Mouse (Mus musculus) liver, embryonic 16.5 days (tissue): Measurements from ENCODE around the gene Zwint. TPM values are rescaled to one million over a fixed set of nuclear protein-coding genes. Genes with fewer than 3 reads are reported as not detected.
A peak's percentile ranks its signal among the peaks of the same experiment; 100 is the strongest.

Source experiments
- ATAC-seq: fragments of 200-750 bp; cut with Nextera tagmentation; 2 replicates; pipeline ENCODE4 v1.8.0; 2017; ENCODE audit warnings: low read depth, mild to moderate bottlenecking, moderate number of reproducible peaks, moderate library complexity
- H3K27ac ChIP-seq: fragments of 300-500 bp; sonication (generic); 2 replicates; pipeline ENCODE4 v1.5.1; 2014; ENCODE audit warnings: mild to moderate bottlenecking, low read length
- H3K27me3 ChIP-seq: fragments of 300-500 bp; sonication (generic); 2 replicates; pipeline ENCODE4 v1.6.1; 2014; ENCODE audit warnings: low read depth, low read length, mixed read lengths; ENCODE audit not compliant: control insufficient read depth, insufficient read depth
- H3K36me3 ChIP-seq: fragments of 300-500 bp; sonication (generic); 2 replicates; pipeline ENCODE4 v1.6.1; 2014; ENCODE audit warnings: mild to moderate bottlenecking; ENCODE audit not compliant: control insufficient read depth, insufficient read depth
- H3K4me1 ChIP-seq: fragments of 300-500 bp; sonication (generic); 2 replicates; pipeline ENCODE4 v1.6.1; 2014; ENCODE audit warnings: low read depth, low read length, mixed read lengths; ENCODE audit not compliant: control insufficient read depth
- H3K4me2 ChIP-seq: fragments of 300-500 bp; sonication (generic); 2 replicates; pipeline ENCODE4 v1.6.1; 2014; ENCODE audit warnings: low read depth, low read length, mixed read lengths
- H3K4me3 ChIP-seq: fragments of 300-500 bp; sonication (generic); 2 replicates; pipeline ENCODE4 v1.5.1; 2014; ENCODE audit warnings: low read depth, mild to moderate bottlenecking, low read length
- H3K9ac ChIP-seq: fragments of 300-500 bp; sonication (generic); 2 replicates; pipeline ENCODE4 v1.6.1; 2014; ENCODE audit warnings: low read depth, low read length
- H3K9me3 ChIP-seq: fragments of 300-500 bp; sonication (generic); replicated peaks from 2 replicates; pipeline ENCODE4 v1.6.1; 2016; ENCODE audit warnings: low read length; ENCODE audit not compliant: control insufficient read depth
- WGBS: fragments of 180-500 bp; shearing (Covaris S2); extraction: QIAGEN DNeasy Blood & Tissue Kit; methylation state at CpG from one replicate; pipeline ENCODE4 v1.1.7; 2014; ENCODE audit not compliant: insufficient replicate concordance; 5-methylcytosine and 5-hydroxymethylcytosine counted together
- polyA plus RNA-seq: library from polyadenylated mRNA; unstranded; fragments of >200 nt; fragmentation: Nextera tagmentation; extraction: Ambion mirVana; gene quantifications from 2 replicates; pipeline ENCODE4 v1.2.1, GENCODE M21; 2015

Zwint gene
- 129 and 141 TPM in 2 replicates for polyA plus RNA-seq

- H3K9me3 ChIP-seq: no peaks in the 10 kb centered on the region
- peak within 1 kb of the TSS; percentile 97 for H3K27ac ChIP-seq
- 3% methylated on average over 36 of the region's 36 CpGs for WGBS
- peak within 1 kb of the TSS; percentile 85 for H3K9ac ChIP-seq
- peaks cover 27% of the 10 kb centered on the region for H3K36me3 ChIP-seq
- H3K4me3 ChIP-seq: peak within 1 kb of the TSS; percentile 83
- peaks cover 12% of the 10 kb centered on the region for H3K4me1 ChIP-seq
- H3K27me3 ChIP-seq: no peaks in the 10 kb centered on the region
- peak within 1 kb of the TSS; percentile 84 for H3K4me2 ChIP-seq
- ATAC-seq: peak; percentile 96
These were observed at the start of gene Zwint for GRCm38 (mm10) chr10:72654270-72655016. Zwint (plus strand) TSS chr10:72654845.

DNA sequence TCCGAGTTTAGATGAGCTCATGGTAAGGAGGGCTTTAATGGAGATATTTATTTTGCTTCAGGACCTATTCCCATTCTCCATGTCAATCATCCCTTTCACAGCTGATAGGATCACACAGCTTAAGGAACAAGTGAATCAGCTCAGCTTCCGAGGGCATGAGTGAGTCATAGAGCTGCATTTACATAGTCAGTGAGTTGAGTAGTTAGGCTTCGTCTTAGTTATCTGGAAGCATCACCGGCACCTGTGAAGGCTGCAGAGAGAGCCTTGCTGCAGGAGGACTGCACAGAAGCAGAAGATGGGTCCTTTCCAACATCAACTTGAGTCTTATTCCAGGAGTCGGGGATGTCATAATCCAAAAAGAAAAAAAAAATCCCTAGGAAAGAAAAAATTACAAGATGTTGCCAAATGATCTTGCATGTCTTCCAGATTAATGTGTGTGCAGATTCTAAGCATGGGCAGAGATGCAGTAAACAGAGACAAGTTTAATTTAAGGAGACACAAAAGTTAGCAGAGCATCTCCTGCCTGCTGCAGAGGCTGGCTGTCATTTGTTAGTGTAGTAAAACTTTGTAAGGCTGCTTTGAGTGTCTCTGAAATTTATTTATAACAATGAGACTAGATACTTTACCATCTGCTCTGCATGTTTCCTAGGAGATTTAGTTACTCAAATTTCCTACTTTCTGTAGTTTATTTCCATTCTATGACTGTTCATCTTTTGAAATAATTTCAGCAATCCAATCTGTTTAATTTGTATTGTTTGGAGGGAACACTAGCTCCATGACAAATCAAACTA, 41.3 kb upstream of the Zwint start:
- WGBS: 55% methylated on average over 5 of the region's 5 CpGs
- H3K27me3 ChIP-seq: no peaks in the 10 kb centered on the region
- H3K36me3 ChIP-seq: no peaks in the 10 kb centered on the region
- no peak overlapping the region for H3K4me2 ChIP-seq
- no peaks in the 10 kb centered on the region for H3K9me3 ChIP-seq
- ATAC-seq: no peak
- H3K27ac ChIP-seq: no peak overlapping the region
- H3K4me3 ChIP-seq: no peak overlapping the region
- no peaks in the 10 kb centered on the region for H3K4me1 ChIP-seq
- H3K9ac ChIP-seq: no peak overlapping the region

DNA sequence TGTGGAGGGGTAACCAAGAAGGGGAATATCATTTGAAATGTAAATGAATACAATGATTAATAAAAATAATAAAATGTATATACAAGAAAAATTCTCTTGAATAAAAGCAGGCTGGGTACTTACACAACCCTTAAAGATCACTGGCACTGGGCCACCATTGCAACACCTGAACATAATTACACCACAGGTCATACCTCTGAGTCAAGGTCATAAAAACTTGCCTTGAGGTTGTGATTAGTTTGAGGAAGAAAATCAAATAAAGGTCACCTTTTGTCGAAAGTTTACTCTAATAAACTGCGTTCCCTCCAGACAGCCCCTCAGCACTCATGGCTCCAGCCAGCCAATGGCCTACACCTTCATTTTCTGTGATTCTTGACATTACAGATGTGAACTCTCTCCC, 38.5 kb upstream of the Zwint start:
- H3K4me2 ChIP-seq: no peak overlapping the region
- H3K4me1 ChIP-seq: no peaks in the 10 kb centered on the region
- ATAC-seq: no peak
- H3K27ac ChIP-seq: no peak overlapping the region
- WGBS: 70% methylated on average over 2 of the region's 2 CpGs
- H3K27me3 ChIP-seq: no peaks in the 10 kb centered on the region
- no peak overlapping the region for H3K4me3 ChIP-seq
- H3K36me3 ChIP-seq: no peaks in the 10 kb centered on the region
- no peak overlapping the region for H3K9ac ChIP-seq
- no peaks in the 10 kb centered on the region for H3K9me3 ChIP-seq

- Histone ChIP-seq H3K36me3 (no peaks in the 10 kb centered on the region), H3K4me3 (no peak overlapping the region), H3K27me3 (no peaks in the 10 kb centered on the region), H3K4me2 (no peak overlapping the region), H3K27ac (no peak overlapping the region), H3K4me1 (no peaks in the 10 kb centered on the region), H3K9ac (no peak overlapping the region), H3K9me3 (no peaks in the 10 kb centered on the region)
- ATAC-seq: no peak
- 22% methylated on average over 2 of the region's 2 CpGs for WGBS
These were observed 34.1 kb upstream of the Zwint start for GRCm38 (mm10) chr10:72620527-72620926.

DNA sequence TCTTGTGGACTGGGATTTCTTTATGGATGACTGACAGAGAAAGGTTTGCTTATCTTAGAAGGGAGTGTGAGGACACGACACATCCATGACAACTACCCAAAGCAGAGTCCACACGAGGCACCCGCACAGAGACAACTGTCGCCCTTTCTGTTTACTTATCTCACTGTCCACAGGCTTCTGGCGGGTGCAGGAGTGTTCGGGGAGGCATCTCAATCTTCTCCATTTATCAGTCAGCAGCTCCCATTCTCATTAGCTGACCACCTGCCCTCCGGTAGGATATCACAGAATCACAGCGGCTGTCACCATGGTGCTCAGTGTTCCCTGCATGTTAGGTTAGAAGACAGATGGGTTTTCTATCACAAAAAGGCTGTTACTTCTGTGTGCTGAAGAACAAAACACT, 31.1 kb upstream of the Zwint start:
- ATAC-seq: peak; percentile 43
- Histone ChIP-seq H3K36me3 (no peaks in the 10 kb centered on the region), H3K4me2 (no peak overlapping the region), H3K4me1 (no peaks in the 10 kb centered on the region), H3K4me3 (no peak overlapping the region), H3K9me3 (no peaks in the 10 kb centered on the region), H3K27me3 (no peaks in the 10 kb centered on the region), H3K27ac (no peak overlapping the region), H3K9ac (no peak overlapping the region)
- WGBS: 18% methylated on average over 8 of the region's 8 CpGs

DNA sequence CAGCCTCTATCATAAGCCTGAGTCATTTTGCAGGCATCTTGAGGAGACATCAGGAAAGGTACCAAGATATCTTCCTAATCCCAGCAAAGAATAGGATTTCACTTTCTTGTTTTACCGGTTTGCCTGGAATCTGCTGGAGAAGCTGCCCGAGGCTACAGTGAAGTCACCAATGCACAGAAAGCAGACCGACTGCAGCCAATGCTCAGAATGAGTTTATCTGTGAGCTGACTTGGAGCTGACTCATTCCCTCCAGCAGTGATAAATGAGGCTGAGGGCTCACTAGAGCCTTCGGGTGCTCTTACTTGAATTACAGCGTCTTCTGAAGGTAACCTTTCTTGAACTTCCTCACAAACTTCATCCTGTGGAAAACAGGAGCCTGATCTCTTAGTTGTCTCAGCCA, 20.5 kb upstream of the Zwint start:
- no peak overlapping the region for H3K4me2 ChIP-seq
- ATAC-seq: no peak
- H3K36me3 ChIP-seq: no peaks in the 10 kb centered on the region
- H3K4me1 ChIP-seq: no peaks in the 10 kb centered on the region
- 36% methylated on average over 5 of the region's 5 CpGs for WGBS
- H3K9me3 ChIP-seq: no peaks in the 10 kb centered on the region
- H3K9ac ChIP-seq: no peak overlapping the region
- no peak overlapping the region for H3K27ac ChIP-seq
- no peaks in the 10 kb centered on the region for H3K27me3 ChIP-seq
- no peak overlapping the region for H3K4me3 ChIP-seq

DNA sequence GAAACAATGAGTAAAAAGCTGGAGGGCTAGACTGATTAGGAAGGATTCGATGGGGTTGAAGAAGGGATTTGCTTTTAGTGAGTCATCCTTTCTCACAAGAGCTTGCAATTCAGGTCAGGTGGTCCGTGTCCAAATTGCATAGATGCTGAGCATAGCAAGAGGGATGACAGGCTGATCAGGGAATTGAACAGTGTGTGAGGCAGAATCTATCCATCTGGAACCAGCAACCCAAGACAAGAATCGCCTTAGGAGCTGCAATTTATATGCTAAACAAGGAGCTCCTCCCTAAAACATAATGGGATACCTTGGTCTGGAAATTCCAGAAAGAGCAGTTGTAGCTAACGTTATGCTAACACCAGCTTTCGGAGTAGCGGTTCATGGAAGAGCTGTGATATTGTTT, 3.8 kb upstream of the Zwint start:
- Histone ChIP-seq H3K4me3 (no peak overlapping the region), H3K4me1 (peaks cover 9% of the 10 kb centered on the region), H3K4me2 (no peak overlapping the region), H3K36me3 (no peaks in the 10 kb centered on the region), H3K9me3 (no peaks in the 10 kb centered on the region), H3K27me3 (no peaks in the 10 kb centered on the region), H3K9ac (no peak overlapping the region), H3K27ac (no peak overlapping the region)
- 62% methylated on average over 6 of the region's 6 CpGs for WGBS
- ATAC-seq: no peak

DNA sequence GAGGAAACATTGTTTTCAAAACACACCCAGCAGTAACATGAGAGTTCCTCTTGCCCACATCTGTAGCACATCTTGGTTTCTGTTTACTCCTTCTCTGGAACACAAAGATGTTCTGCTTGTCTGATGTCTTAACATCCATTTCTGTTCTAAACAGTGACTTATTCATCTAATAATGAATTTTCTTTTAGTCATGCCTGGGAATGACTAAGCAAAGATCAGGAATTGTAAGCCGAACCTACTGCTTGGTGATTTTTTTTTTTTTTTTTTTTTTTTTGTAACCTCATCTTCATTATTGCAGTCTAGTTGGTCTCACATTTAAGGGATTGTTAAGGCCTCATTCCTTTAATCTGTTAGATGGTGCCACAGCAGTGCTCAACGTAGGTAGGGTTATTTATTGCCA, 848 bp upstream of the Zwint start:
- no peak for ATAC-seq
- Histone ChIP-seq H3K4me2 (peak overlapping the region; percentile 74), H3K9me3 (no peaks in the 10 kb centered on the region), H3K27me3 (no peaks in the 10 kb centered on the region), H3K4me1 (peaks cover 12% of the 10 kb centered on the region), H3K27ac (peak overlapping the region; percentile 83), H3K9ac (peak overlapping the region; percentile 16), H3K4me3 (peak overlapping the region; percentile 43), H3K36me3 (peaks cover 22% of the 10 kb centered on the region)
- WGBS: 30% methylated on average over 2 of the region's 2 CpGs

DNA sequence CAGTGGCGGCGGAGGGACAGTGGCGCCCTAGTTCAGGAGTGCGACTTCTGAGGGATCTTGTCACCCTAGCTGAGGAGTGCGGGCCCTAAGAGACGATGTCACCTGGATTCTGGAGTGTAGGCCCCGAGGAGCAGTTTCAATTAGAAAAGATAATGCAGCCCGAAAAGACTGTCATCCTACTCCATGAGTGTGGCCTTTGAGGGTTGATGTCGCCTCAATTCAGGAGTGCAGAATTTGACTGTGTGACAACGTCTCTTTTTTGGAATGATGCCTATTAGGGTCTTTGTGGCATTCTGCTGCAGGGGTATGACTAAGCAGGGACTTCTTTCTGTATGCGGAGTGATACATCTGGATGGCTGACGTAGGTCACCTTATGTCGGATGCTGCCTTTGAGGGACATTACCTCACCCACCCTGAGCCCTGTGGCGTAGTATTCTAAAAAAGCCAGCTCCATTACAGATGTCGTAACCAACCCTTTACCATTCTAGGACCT, 418 bp downstream of the Zwint start:
- Histone ChIP-seq H3K9me3 (no peaks in the 10 kb centered on the region), H3K4me3 (peak overlapping the region; percentile 83), H3K4me1 (peaks cover 12% of the 10 kb centered on the region), H3K9ac (peak overlapping the region; percentile 85), H3K36me3 (peaks cover 29% of the 10 kb centered on the region), H3K27me3 (no peaks in the 10 kb centered on the region), H3K4me2 (peak overlapping the region; percentile 84), H3K27ac (peak overlapping the region; percentile 97)
- WGBS: under 1% methylated on average over 15 of the region's 15 CpGs
- peak; percentile 59 for ATAC-seq
